Mouse (Mus musculus) olfactory bulb, adult 2 months (tissue): Measurements from ENCODE around the gene Sf3a2. TPM values are rescaled to one million over a fixed set of nuclear protein-coding genes. Genes with fewer than 3 reads are reported as not detected.

Experiments
- H3K27ac ChIP-seq: fragments of 200-500 bp; 2 replicates; pipeline ENCODE4 v1.5.1; 2012; ENCODE audit warnings: low read depth, low read length; ENCODE audit not compliant: insufficient read depth
- H3K4me1 ChIP-seq: fragments of 200-500 bp; 2 replicates; pipeline ENCODE4 v1.6.1; 2012; ENCODE audit warnings: low read length; ENCODE audit not compliant: control insufficient read depth, insufficient read depth
- H3K4me3 ChIP-seq: fragments of 200-500 bp; 2 replicates; pipeline ENCODE4 v1.5.1; 2012; ENCODE audit warnings: mild to moderate bottlenecking, low read depth, low read length, moderate library complexity; ENCODE audit not compliant: insufficient read depth
- CTCF ChIP-seq: fragments of 200-500 bp; IDR thresholded peaks from 2 replicates; pipeline ENCODE4 v1.5.1; 2012; ENCODE audit warnings: low read depth, mild to moderate bottlenecking, low read length, moderate library complexity; ENCODE audit not compliant: insufficient read depth
- POLR2A ChIP-seq: fragments of 200-500 bp; IDR thresholded peaks from 2 replicates; pipeline ENCODE4 v1.6.1; 2012; ENCODE audit warnings: mild to moderate bottlenecking, low read depth, low read length, moderate library complexity; ENCODE audit not compliant: insufficient read depth
- WGBS: fragments of 180-500 bp; shearing (Covaris S2); methylation state at CpG from one replicate; pipeline ENCODE4 v1.1.7; 2018; 5-methylcytosine and 5-hydroxymethylcytosine counted together
- polyA plus RNA-seq: library from polyadenylated mRNA; stranded (reverse); fragments of >200 nt; gene quantifications from 2 replicates; pipeline ENCODE4 v1.2.4, GENCODE M21; 2012; ENCODE audit warnings: low replicate concordance; ENCODE audit not compliant: missing spikeins, insufficient read depth, insufficient read length

Sf3a2 gene
- polyA plus RNA-seq, 1 experiment: not detected

DNA sequence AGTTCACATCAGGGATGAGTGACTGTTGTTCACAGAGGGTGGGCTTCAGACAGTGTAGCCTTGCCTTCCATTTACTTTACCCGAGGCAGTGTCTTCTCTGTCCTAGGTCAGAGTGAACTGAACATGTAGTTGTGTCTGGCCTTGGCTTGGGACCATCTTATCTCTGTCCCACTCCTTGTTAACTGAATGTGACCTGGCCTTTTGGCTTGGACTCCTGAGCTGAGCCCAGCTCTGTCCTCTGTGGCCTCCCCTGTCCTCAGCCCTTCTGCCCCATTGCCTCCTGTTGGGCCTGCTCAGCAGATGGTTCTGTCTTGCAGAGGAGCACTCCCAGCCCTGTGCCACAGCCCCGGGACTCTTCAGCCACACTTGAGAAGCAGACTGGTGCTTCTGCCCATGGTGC, 10.5 kb upstream of the Sf3a2 start:
- Histone ChIP-seq H3K4me3 (no peak overlapping the region), H3K4me1 (peaks cover 8% of the 10 kb centered on the region; the same call in 1 of the 2 replicates), H3K27ac (no peak overlapping the region)
- 81% methylated on average over 2 of the region's 2 CpGs for whole genome bisulfite sequencing
- no peak for TF ChIP-seq CTCF
- TF ChIP-seq POLR2A: no peak

DNA sequence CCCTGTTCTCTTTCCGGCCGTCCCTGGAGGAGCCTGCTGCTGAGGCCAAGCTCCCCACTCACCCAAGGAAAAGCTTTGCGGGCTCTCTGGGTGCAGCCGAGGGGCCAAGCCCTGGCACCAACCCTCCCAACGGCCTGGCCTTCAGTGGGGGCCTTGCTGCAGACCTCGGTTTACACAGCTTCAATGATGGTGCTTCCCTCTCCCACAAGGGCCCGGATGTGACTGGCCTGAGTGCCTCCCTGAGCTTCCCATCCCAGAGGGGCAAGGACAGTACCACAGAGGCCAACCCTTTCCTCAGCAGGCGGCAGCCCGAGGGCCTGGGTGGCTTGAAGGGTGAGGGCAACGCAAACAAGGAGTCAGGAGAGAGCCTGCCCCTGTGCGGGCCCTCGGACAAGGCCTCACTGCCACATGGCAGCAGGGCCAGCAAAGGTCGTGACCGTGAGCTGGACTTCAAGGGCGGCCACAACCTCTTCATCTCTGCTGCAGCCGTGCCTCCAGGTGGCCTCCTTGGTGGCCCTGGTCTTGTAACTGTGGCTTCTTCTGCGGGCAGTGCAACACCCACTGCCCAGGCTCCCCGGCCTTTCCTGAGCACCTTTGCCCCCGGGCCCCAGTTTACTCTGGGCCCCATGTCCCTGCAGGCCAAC, 7.1 kb upstream of the Sf3a2 start:
- TF ChIP-seq CTCF (no peak), POLR2A (no peak)
- no peak overlapping the region for H3K4me3 ChIP-seq
- H3K27ac ChIP-seq: no peak overlapping the region
- H3K4me1 ChIP-seq: peaks cover 10% of the 10 kb centered on the region; the same call in 1 of the 2 replicates
- WGBS: 90% methylated on average over 19 of the region's 19 CpGs

DNA sequence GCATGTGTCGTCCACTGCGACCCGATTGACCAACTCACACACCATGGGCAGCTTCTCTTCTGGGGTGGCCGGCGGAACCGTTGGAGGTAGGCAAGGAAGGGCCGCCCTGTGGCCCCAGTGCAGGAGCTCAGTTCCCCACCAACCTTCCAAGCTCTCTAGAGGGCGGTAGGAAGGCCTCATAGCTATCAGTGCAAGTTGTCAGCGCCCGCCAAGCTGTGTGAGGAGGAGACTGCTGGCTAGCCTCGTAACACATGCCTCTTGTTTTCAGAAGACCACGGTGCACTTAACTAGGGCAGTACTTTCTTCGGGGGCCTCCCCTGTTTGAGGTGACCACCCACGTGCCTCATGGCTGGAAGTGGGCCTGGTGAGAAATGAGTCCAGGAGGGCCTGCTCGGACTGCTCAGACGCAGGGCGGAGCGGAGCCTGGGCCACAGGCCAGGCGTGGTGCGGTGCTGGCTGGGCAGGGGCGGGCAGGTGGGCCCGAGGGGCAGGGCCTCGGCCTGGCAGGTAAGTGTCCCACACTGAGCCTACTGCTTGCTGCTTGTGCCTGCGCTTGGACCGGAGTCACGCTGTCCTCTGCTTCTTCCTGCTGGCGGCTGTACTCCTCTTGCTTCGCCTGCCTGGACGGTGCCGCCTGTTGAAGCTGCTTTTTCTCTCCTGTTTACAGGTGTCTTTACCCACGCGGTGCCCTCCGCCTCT, 6.4 kb upstream of the Sf3a2 start:
- TF ChIP-seq POLR2A (no peak), CTCF (no peak)
- Histone ChIP-seq H3K27ac (no peak overlapping the region), H3K4me3 (no peak overlapping the region), H3K4me1 (peaks cover 15% of the 10 kb centered on the region; the same call in 1 of the 2 replicates)
- 76% methylated on average over 33 of the region's 33 CpGs for WGBS

DNA sequence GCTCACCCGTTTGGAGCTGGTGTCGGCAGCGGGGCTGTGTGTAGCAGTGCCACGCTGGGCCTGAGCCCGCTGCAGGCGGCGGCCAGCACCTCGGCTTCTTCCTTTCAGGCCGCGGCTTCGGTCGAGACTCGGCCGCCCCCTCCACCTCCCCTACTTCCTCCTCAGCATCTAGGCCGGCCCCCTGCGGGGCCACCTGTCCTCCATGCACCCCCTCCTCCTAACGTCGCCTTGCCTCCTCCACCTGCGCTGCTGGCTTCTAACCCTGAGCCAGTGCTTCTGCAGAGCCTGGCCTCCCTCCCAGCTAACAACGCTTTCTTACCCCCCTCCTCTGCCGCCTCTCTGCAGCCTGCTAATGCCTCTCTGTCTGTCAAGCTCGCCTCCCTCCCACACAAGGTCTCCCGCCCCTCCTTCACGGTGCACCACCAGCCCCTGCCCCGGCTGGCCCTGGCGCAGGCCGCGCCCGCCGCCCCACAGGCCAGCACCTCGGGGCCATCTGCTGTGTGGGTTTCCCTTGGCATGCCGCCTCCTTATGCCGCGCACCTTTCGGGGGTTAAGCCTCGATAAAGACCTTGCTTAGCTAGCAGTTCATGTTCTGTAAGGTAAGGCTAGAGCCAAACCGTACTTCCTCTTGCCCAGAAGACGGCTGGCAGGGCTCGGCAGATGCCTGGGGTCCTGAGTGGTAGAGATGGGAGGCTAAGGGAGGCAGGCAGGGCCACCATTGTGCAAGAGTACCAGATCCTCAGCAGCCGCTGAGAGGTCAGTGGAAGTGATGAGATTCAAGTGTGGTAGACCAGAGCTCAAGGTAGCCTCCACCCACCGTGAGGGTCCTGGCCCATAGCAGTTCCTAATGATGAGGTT, 5.6 kb upstream of the Sf3a2 start:
- H3K27ac ChIP-seq: no peak overlapping the region
- WGBS: 54% methylated on average over 40 of the region's 41 CpGs
- peaks cover 16% of the 10 kb centered on the region; the same call in 1 of the 2 replicates for H3K4me1 ChIP-seq
- TF ChIP-seq POLR2A (no peak), CTCF (no peak)
- H3K4me3 ChIP-seq: no peak overlapping the region

GRCm38 (mm10) chr10:80793033-80793784, 4.8 kb upstream of the Sf3a2 start:
- Histone ChIP-seq H3K4me3 (no peak overlapping the region), H3K27ac (no peak overlapping the region), H3K4me1 (peaks cover 16% of the 10 kb centered on the region; the same call in 1 of the 2 replicates)
- WGBS: 87% methylated on average over 13 of the region's 13 CpGs
- TF ChIP-seq CTCF (no peak), POLR2A (no peak)

- 89% methylated on average over 4 of the region's 4 CpGs for WGBS
These were observed 4.2 kb upstream of the Sf3a2 start for GRCm38 (mm10) chr10:80793803-80794202.

DNA sequence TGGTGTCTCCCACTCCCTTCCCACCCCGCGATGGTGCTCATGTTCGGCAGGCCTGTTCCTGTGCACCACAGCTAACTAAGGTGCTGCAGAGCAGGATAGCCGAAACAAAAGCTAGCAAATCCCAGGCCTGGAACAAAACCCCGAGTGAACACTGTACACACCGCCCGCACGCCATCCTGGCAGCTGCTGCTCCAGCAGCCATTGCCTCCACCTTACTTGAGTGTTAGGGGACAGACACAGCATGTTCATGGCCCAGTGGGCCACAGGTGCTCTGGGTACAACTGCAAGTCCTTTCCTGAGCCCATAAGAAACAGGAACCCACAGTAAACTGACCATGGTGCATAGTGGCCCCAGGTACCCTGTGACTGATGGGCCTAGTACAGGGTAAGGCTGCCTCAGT, 3.2 kb upstream of the Sf3a2 start:
- H3K4me3 ChIP-seq: no peak overlapping the region
- TF ChIP-seq CTCF (no peak), POLR2A (no peak)

More at GRCm38 (mm10) chr10:80793803-80794202, 4.2 kb upstream of the Sf3a2 start:
- no peak overlapping the region for H3K4me3 ChIP-seq
- no peak overlapping the region for H3K27ac ChIP-seq
- TF ChIP-seq CTCF: no peak
- peaks cover 16% of the 10 kb centered on the region; the same call in 1 of the 2 replicates for H3K4me1 ChIP-seq

GRCm38 (mm10) chr10:80796307-80796848, 1.6 kb upstream of the Sf3a2 start:
- Histone ChIP-seq H3K27ac (no peak overlapping the region), H3K4me3 (no peak overlapping the region), H3K4me1 (peaks cover 26% of the 10 kb centered on the region; the same call in 1 of the 2 replicates)
- WGBS: 73% methylated on average over 9 of the region's 9 CpGs
- TF ChIP-seq POLR2A (no peak), CTCF (no peak)

More for the DNA sequence above, 3.2 kb upstream of the Sf3a2 start:
- Histone ChIP-seq H3K4me1 (peaks cover 18% of the 10 kb centered on the region; the same call in 1 of the 2 replicates), H3K27ac (no peak overlapping the region)
- 75% methylated on average over 8 of the region's 8 CpGs for WGBS
